Mouse (Mus musculus): ENCODE results near the gene Cbx4.

DNA sequence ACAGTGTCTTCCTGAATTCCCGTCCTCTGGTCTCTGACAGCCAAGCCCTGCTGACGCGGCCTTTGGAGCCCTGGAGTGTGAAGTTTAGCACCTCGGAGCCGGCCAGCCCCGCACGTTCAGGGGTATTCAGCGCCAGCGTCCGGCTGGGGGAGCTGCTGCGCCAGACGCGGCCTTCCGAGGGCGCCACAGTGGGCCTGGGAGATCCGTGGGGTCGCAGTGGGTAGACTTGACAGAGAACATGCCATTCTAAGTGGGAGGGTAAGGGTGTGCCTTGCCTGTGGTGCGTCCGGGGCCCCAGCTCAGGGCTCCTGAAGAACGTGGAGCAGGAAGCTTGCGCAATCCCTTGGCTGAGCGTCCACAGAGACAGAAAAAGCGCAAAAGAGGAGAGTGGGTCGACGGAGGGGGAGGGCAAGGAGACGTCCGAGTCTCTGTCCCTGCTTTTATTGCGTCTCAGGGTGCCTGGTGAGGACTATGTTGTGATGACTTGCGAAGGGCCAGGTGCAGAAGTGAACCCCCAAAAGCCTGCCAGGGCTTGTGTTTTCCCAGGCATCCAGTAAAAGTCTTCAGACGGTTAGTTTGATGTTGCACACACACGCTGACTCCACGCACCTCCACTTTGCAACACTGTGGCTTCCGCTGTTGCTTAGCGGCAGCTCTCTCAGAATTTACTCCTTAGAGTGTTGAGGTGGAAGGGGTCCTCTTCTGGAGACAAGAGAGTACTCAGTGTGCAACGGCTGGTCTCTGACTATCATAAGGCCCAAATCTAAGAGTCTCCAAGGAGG, 1.5 kb upstream of the Cbx4 start:
- no peak for TF ChIP-seq CTCF (IDR thresholded peaks at IDR 0.05; ENCODE audit: control insufficient read depth, insufficient read depth, low read length)
- no peak for TF ChIP-seq POLR2A (IDR thresholded peaks at IDR 0.05; ENCODE audit: borderline replicate concordance, control insufficient read depth, low read depth, low read length)
